Mouse (Mus musculus): ENCODE results near the gene Cdca8. TPM values are rescaled to one million over a fixed set of nuclear protein-coding genes. Genes with fewer than 3 reads are reported as not detected.

Cdca8 gene
- total and polyA plus RNA-seq, 2 experiments from 2014 or later: 26.4 to 31.7 TPM

DNA sequence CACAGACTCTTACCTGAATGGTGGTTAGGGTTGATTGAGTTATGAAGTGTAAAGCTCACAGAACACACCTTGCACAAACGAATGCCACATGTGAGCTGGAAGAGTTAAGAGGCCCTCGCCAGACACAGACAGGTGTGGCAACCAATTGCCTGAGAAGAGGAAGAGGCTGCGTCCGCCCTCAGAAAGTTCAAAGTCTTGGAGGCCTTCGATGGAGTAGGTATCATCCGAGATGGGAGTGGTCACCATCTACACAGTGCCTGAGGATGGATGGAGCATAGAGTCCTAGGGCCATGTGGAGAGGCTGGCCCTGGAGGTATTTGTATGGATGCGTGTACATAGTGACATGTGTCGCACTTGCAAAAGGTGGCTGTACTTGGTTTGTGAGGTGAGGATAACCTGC is 32.0 kb upstream of the Cdca8 start:
- no peaks in the 10 kb centered on the region for H3K36me3 ChIP-seq (replicated peaks; ENCODE audit: control insufficient read depth, insufficient read depth, low read length)
- H3K9ac ChIP-seq (replicated peaks; ENCODE audit: low read depth, low read length): no peak overlapping the region
- DNase-seq (ENCODE audit: low spot score) (no peak), ATAC-seq (ENCODE audit: insufficient read depth, low read depth) (no peak)
- no peaks in the 10 kb centered on the region; the same call in 1 of the 2 replicates for H3K27me3 ChIP-seq (ENCODE audit: control insufficient read depth, insufficient read depth, low read length)
- no peak overlapping the region for H3K27ac ChIP-seq (ENCODE audit: low read depth)
- H3K4me3 ChIP-seq (ENCODE audit: low read depth, low read length): no peak overlapping the region
- WGBS: 74% methylated on average over 8 of the region's 8 CpGs
- H3K4me1 ChIP-seq (ENCODE audit: control insufficient read depth, insufficient read depth): no peaks in the 10 kb centered on the region
- no peak overlapping the region for H3K4me2 ChIP-seq (ENCODE audit: low read depth, low read length)
- H3K9me3 ChIP-seq (replicated peaks; ENCODE audit: control insufficient read depth, low read length): no peaks in the 10 kb centered on the region
- TF ChIP-seq EP300 (IDR thresholded peaks at IDR 0.05; ENCODE audit: low read depth) (no peak), CTCF (IDR thresholded peaks at IDR 0.05; ENCODE audit: low read depth) (no peak)

DNA sequence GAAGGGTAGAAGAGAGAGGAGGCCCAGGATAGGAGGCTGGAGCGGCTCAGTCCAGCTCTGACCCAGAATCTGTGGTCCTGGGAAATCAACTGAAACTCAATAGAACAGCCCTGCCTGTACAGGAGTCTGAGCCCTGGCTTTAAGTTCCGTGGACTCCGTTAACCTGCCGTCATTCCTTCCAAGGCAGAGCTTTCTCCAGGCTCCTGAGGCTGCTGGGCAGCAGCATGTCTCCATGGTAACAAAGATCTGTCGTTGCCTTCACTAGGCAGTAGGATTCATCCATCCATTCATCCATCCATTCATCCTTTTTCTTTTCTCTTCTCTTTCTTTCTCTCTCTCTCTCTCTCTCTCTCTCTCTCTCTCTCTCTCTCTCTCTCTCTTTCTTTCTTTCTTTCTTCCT is 31.6 kb upstream of the Cdca8 start:
- ATAC-seq (ENCODE audit: insufficient read depth, low read depth) (no peak), DNase-seq (ENCODE audit: low spot score) (no peak)
- no peak overlapping the region for H3K4me2 ChIP-seq (ENCODE audit: low read depth, low read length)
- 60% methylated on average over 5 of the region's 5 CpGs for WGBS
- no peak overlapping the region for H3K27ac ChIP-seq (ENCODE audit: low read depth)
- H3K4me3 ChIP-seq (ENCODE audit: low read depth, low read length): no peak overlapping the region
- no peaks in the 10 kb centered on the region for H3K9me3 ChIP-seq (replicated peaks; ENCODE audit: control insufficient read depth, low read length)
- no peak overlapping the region for H3K9ac ChIP-seq (replicated peaks; ENCODE audit: low read depth, low read length)
- H3K27me3 ChIP-seq (ENCODE audit: control insufficient read depth, insufficient read depth, low read length): no peaks in the 10 kb centered on the region; the same call in 1 of the 2 replicates
- no peaks in the 10 kb centered on the region for H3K36me3 ChIP-seq (replicated peaks; ENCODE audit: control insufficient read depth, insufficient read depth, low read length)
- TF ChIP-seq EP300 (IDR thresholded peaks at IDR 0.05; ENCODE audit: low read depth): no peak
- no peak for TF ChIP-seq CTCF (IDR thresholded peaks at IDR 0.05; ENCODE audit: low read depth)
- H3K4me1 ChIP-seq (ENCODE audit: control insufficient read depth, insufficient read depth): no peaks in the 10 kb centered on the region

DNA sequence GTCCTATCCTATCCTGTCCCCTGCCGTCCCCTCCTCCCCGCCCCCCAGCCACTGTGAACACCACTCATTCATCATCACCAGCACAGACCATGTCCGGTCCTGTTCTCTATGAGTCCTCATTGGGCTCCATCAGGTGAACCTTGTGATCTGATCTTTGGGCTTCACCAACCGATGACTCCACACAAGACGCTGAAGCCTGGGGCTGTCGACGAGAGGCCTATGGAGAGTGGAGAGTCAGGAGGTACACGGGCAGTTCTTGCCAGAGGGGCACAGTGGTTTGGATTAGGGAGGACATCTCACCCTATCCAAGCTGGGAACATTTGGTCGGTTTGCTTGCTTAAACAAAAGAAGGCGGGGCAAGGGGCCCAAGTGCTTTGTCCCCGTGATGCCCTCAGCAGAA is 31.1 kb upstream of the Cdca8 start:
- H3K4me2 ChIP-seq (ENCODE audit: low read depth, low read length): no peak overlapping the region
- no peak overlapping the region for H3K9ac ChIP-seq (replicated peaks; ENCODE audit: low read depth, low read length)
- no peak overlapping the region for H3K27ac ChIP-seq (ENCODE audit: low read depth)
- no peaks in the 10 kb centered on the region; the same call in 1 of the 2 replicates for H3K27me3 ChIP-seq (ENCODE audit: control insufficient read depth, insufficient read depth, low read length)
- ATAC-seq (ENCODE audit: insufficient read depth, low read depth) (no peak), DNase-seq (ENCODE audit: low spot score) (no peak)
- no peaks in the 10 kb centered on the region for H3K36me3 ChIP-seq (replicated peaks; ENCODE audit: control insufficient read depth, insufficient read depth, low read length)
- H3K9me3 ChIP-seq (replicated peaks; ENCODE audit: control insufficient read depth, low read length): no peaks in the 10 kb centered on the region
- no peaks in the 10 kb centered on the region for H3K4me1 ChIP-seq (ENCODE audit: control insufficient read depth, insufficient read depth)
- WGBS: 64% methylated on average over 11 of the region's 11 CpGs
- TF ChIP-seq CTCF (IDR thresholded peaks at IDR 0.05; ENCODE audit: low read depth) (no peak), EP300 (IDR thresholded peaks at IDR 0.05; ENCODE audit: low read depth) (no peak)
- no peak overlapping the region for H3K4me3 ChIP-seq (ENCODE audit: low read depth, low read length)

DNA sequence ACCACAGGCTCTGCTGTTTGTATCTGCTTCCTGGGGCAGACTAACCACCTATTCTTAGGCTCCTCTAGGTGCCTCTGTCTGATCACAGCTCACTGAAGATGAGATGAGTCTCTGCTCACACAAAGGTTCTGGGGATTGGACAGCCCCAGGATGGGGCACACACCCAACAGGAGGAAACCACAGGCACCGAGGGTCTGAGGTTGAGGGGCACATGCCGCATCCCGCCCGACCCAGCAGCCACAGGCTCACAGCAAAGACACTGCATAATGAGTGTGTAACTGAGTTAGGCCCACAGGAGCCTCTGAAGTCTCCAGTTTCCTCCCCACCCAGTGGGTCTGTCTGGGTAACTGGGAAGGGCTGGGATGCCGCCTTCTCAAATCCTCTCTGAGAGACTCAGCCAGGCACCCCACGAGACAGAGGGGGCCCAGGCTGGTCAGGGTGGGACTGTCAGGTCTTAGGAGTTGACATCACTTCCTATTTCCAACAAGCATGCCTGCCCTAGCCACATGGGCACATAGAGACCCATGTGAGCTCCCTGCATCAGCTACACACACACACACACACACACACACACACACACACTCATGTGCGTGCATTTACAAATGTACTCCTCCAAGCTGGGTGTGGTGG is 30.2 kb upstream of the Cdca8 start:
- no peaks in the 10 kb centered on the region; the same call in 1 of the 2 replicates for H3K27me3 ChIP-seq (ENCODE audit: control insufficient read depth, insufficient read depth, low read length)
- 67% methylated on average over 7 of the region's 7 CpGs for WGBS
- TF ChIP-seq EP300 (IDR thresholded peaks at IDR 0.05; ENCODE audit: low read depth): no peak
- no peak for TF ChIP-seq CTCF (IDR thresholded peaks at IDR 0.05; ENCODE audit: low read depth)
- H3K9ac ChIP-seq (replicated peaks; ENCODE audit: low read depth, low read length): no peak overlapping the region
- ATAC-seq (ENCODE audit: insufficient read depth, low read depth) (no peak), DNase-seq (ENCODE audit: low spot score) (no peak)
- no peak overlapping the region for H3K4me3 ChIP-seq (ENCODE audit: low read depth, low read length)
- no peaks in the 10 kb centered on the region for H3K36me3 ChIP-seq (replicated peaks; ENCODE audit: control insufficient read depth, insufficient read depth, low read length)
- H3K4me2 ChIP-seq (ENCODE audit: low read depth, low read length): no peak overlapping the region
- H3K4me1 ChIP-seq (ENCODE audit: control insufficient read depth, insufficient read depth): no peaks in the 10 kb centered on the region
- no peak overlapping the region for H3K27ac ChIP-seq (ENCODE audit: low read depth)
- no peaks in the 10 kb centered on the region for H3K9me3 ChIP-seq (replicated peaks; ENCODE audit: control insufficient read depth, low read length)

DNA sequence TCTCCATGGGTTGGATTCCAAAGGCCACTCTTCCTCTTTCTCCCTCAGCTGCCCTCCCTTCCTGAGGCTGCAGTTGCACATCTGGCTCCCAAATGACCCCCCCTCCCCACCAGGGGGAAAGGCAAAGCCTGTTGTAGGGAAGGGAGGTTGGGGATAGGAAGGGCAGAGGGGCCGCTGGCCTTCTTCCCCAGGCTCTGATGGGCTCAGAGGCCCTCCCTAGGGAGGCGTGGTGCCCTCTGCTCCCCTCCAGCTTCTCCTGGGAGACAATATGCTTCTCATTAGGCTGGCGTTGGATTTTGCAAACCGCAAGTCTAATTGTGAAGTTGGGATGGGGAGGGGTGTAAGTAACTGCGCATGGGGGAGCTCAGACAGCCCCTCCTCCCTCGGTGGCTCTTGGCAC is 29.6 kb upstream of the Cdca8 start:
- Histone ChIP-seq H3K27me3 (ENCODE audit: control insufficient read depth, insufficient read depth, low read length) (no peaks in the 10 kb centered on the region; the same call in 1 of the 2 replicates), H3K4me2 (ENCODE audit: low read depth, low read length) (no peak overlapping the region), H3K9me3 (replicated peaks; ENCODE audit: control insufficient read depth, low read length) (no peaks in the 10 kb centered on the region), H3K4me1 (ENCODE audit: control insufficient read depth, insufficient read depth) (no peaks in the 10 kb centered on the region), H3K4me3 (ENCODE audit: low read depth, low read length) (no peak overlapping the region), H3K27ac (ENCODE audit: low read depth) (no peak overlapping the region), H3K36me3 (replicated peaks; ENCODE audit: control insufficient read depth, insufficient read depth, low read length) (no peaks in the 10 kb centered on the region), H3K9ac (replicated peaks; ENCODE audit: low read depth, low read length) (no peak overlapping the region)
- ATAC-seq (ENCODE audit: insufficient read depth, low read depth) (no peak), DNase-seq (ENCODE audit: low spot score) (no peak)
- TF ChIP-seq CTCF (IDR thresholded peaks at IDR 0.05; ENCODE audit: low read depth) (no peak), EP300 (IDR thresholded peaks at IDR 0.05; ENCODE audit: low read depth) (no peak)
- 62% methylated on average over 6 of the region's 6 CpGs for WGBS

All from heart, postnatal 0 days (tissue).